In genomic region chr11:79589317-79590075, GRCm38 (mm10) we compare ENCODE assay signal across 10 mouse cellular contexts. TPM values are rescaled to one million over a fixed set of nuclear protein-coding genes. Genes with fewer than 3 reads are reported as not detected.
A peak's percentile ranks its signal among the peaks of the same experiment; 100 is the strongest.
DNase-seq lines count a peak whose midpoint lies in the region; ATAC-seq and TF ChIP-seq lines count a peak whose summit lies in the region.
"Had no signal": no experiment of that assay in that cellular context is flagged by ENCODE, and none has a peak within 500 bp of the region (broad histone marks: within the 10 kb centered on the region; RNA-seq: fewer than 3 reads in every experiment).

No protein-coding gene starts in this region.

- H3K27ac ChIP-seq in ES-E14 (ENCODE audit: insufficient read depth, low read depth, low read length, poor library complexity, severe bottlenecking): no peak overlapping the region
- no peak overlapping the region for H3K27ac ChIP-seq in bone marrow macrophage, adult 2 months (ENCODE audit: insufficient read depth, low read depth, low read length)
- H3K27ac ChIP-seq in kidney, embryonic 16.5 days (ENCODE audit: low read length): no peak overlapping the region
- H3K27ac ChIP-seq: stomach, embryonic 15.5 days had no signal

- peaks cover 0 to 4% of the 10 kb centered on the region in 2 experiments; a peak in 1 of 4 replicates for H3K4me1 ChIP-seq in ES-E14 (ENCODE audit: control insufficient read depth in 2 of 2, insufficient read depth in 2 of 2, low read length in 2 of 2, poor library complexity in 1 of 2)
- no peaks in the 10 kb centered on the region for H3K4me1 ChIP-seq in bone marrow macrophage, adult 2 months (ENCODE audit: control insufficient read depth, insufficient read depth, low read length)
- peaks cover 11% of the 10 kb centered on the region for H3K4me1 ChIP-seq in kidney, embryonic 16.5 days (ENCODE audit: insufficient read depth, low read length)

- no peaks in the 10 kb centered on the region for H3K36me3 ChIP-seq in ES-E14 (ENCODE audit: control insufficient read depth, insufficient read depth, low read length, poor library complexity, severe bottlenecking)
- no peaks in the 10 kb centered on the region for H3K36me3 ChIP-seq in kidney, embryonic 16.5 days (ENCODE audit: insufficient read depth, low read length)
- H3K36me3 ChIP-seq: stomach, embryonic 15.5 days had no signal

- no peak overlapping the region for H3K9ac ChIP-seq in ES-E14 (ENCODE audit: insufficient read depth, low read depth, low read length, poor library complexity, severe bottlenecking)
- no peak overlapping the region for H3K9ac ChIP-seq in kidney, embryonic 16.5 days (replicated peaks; ENCODE audit: low read length)
- H3K9ac ChIP-seq: stomach, embryonic 15.5 days had no signal

- in situ Hi-C loops in ES-E14 (cut with MboI; ENCODE audit: low sequenced_read_pairs in 2 of 2, unreplicated experiment in 2 of 2): loop anchor here (10.0 to 25.0 kb wide), 2 partner anchors 95 to 323 kb away; no protein-coding TSS in a partner anchor

- H3K27me3 ChIP-seq in kidney, embryonic 16.5 days (ENCODE audit: insufficient read depth, low read length): peaks cover 45% of the 10 kb centered on the region

- no peak overlapping the region for H3K4me3 ChIP-seq in ES-E14 (ENCODE audit: insufficient read depth in 1 of 2, low read depth in 1 of 2, low read length in 2 of 2, poor library complexity in 1 of 2, severe bottlenecking in 1 of 2)
- no peak overlapping the region for H3K4me3 ChIP-seq in bone marrow macrophage, adult 2 months (ENCODE audit: insufficient read depth, low read length)
- H3K4me3 ChIP-seq in kidney, embryonic 16.5 days (ENCODE audit: low read length): no peak overlapping the region
- H3K4me3 ChIP-seq: megakaryocyte, embryonic 14.5 days; stomach, embryonic 15.5 days had no signal

- no peak overlapping the region for H3K4me2 ChIP-seq in kidney, embryonic 16.5 days (replicated peaks; ENCODE audit: low read depth, low read length)

- TF ChIP-seq CTCF in bone marrow macrophage, adult 2 months (IDR thresholded peaks at IDR 0.05; ENCODE audit: low read depth, low read length): 0 out of 2 replicates have a peak, but pooled peaks have one; percentile 0

- 59% methylated on average over 14 of the region's 14 CpGs for WGBS in kidney, embryonic 16.5 days

- H3K9me3 ChIP-seq in ES-E14 (ENCODE audit: control insufficient read depth, insufficient read depth, low read depth, low read length): no peaks in the 10 kb centered on the region
- H3K9me3 ChIP-seq in kidney, embryonic 16.5 days (ENCODE audit: low read length): no peaks in the 10 kb centered on the region
- H3K9me3 ChIP-seq: megakaryocyte, embryonic 14.5 days; stomach, embryonic 15.5 days had no signal

- peak; percentile 46 for DNase-seq in layer of hippocampus, adult 9-11 months
- no peak for DNase-seq in layer of hippocampus, postnatal 36 days
- peak; percentile 54 for DNase-seq in ES-E14 (ENCODE audit: low read depth, low spot score)
- no peak for DNase-seq in yolk sac, embryonic 10.5 days (ENCODE audit: low spot score)
- DNase-seq: kidney, adult 18-20 months had no signal

- peak; percentile 55; the same call in 1 of the 2 replicates for ATAC-seq in megakaryocyte progenitor cell, adult 5-6 weeks (replicated peaks; ENCODE audit: poor library complexity)
- no peak for ATAC-seq in kidney, embryonic 16.5 days (ENCODE audit: low FRiP score, low TSS enrichment)

- TF ChIP-seq POLR2A in bone marrow macrophage, adult 2 months (IDR thresholded peaks at IDR 0.05; ENCODE audit: borderline replicate concordance, low read depth, low read length): no peak

TF ChIP-seq in ES-E14, 5 proteins besides CTCF, POLR2A, EP300 and RAD21:
- 0 out of 2 replicates have a peak, but pooled peaks have one; percentile 14 for TF ChIP-seq ZC3H11A (IDR thresholded peaks at IDR 0.05; ENCODE audit: borderline replicate concordance, low read depth, low read length)
- TF ChIP-seq MAFK (IDR thresholded peaks at IDR 0.05; ENCODE audit: insufficient read depth, low read depth, low read length): no peak

RNA-seq across cellular contexts. Expression of gene Rab11fip4, which starts 1.5 kb away (rescaled TPM):
- 100 to 1,000 TPM; 169 to 172 TPM for total RNA-seq in layer of hippocampus, postnatal 36 days (2021)
- total RNA-seq in ES-E14 (2012; rRNA removed): 13.6 TPM in 2 replicates
- polyA plus RNA-seq in bone marrow macrophage, adult 2 months (2012; ENCODE audit: insufficient read depth, insufficient read length, missing spikeins): 0.11 and 0.32 TPM in 2 replicates
- 0.85 and 2.0 TPM in 2 replicates for total RNA-seq in megakaryocyte progenitor cell, adult 5-6 weeks (2015)
- total RNA-seq in megakaryocyte progenitor cell, adult 5-6 weeks (2017): 3.2 and 3.7 TPM in 2 replicates
- polyA plus RNA-seq in kidney, embryonic 16.5 days (2015; fragmentation: Nextera tagmentation; extraction: Ambion mirVana): 11.0 and 11.4 TPM in 2 replicates

RNA-seq across cellular contexts. Expression of gene Evi2a, which starts 59.1 kb away (rescaled TPM):
- total RNA-seq in layer of hippocampus, postnatal 36 days (2021): 10 to 100 TPM; 21.6 to 22.8 TPM
- total RNA-seq in ES-E14 (2012; rRNA removed): 0.32 and 1.0 TPM in 2 replicates
- 423 and 440 TPM in 2 replicates for polyA plus RNA-seq in bone marrow macrophage, adult 2 months (2012; ENCODE audit: insufficient read depth, insufficient read length, missing spikeins)
- total RNA-seq in megakaryocyte progenitor cell, adult 5-6 weeks (2015): 19.5 and 20.0 TPM in 2 replicates
- 17.5 and 24.0 TPM in 2 replicates for total RNA-seq in megakaryocyte progenitor cell, adult 5-6 weeks (2017)
- polyA plus RNA-seq in kidney, embryonic 16.5 days (2015; fragmentation: Nextera tagmentation; extraction: Ambion mirVana): 2.3 and 4.0 TPM in 2 replicates

RNA-seq across cellular contexts. Expression of gene Evi2, which starts 59.1 kb away (rescaled TPM):
- under 1 TPM in 1 of 2 experiments, not detected in 1; 0.23 TPM for total RNA-seq in layer of hippocampus, postnatal 36 days (2021)
- 0.13 and 0.16 TPM in 2 replicates for total RNA-seq in ES-E14 (2012; rRNA removed)
- 30.8 and 33.9 TPM in 2 replicates for polyA plus RNA-seq in bone marrow macrophage, adult 2 months (2012; ENCODE audit: insufficient read depth, insufficient read length, missing spikeins)
- 30.6 and 31.5 TPM in 2 replicates for total RNA-seq in megakaryocyte progenitor cell, adult 5-6 weeks (2015)
- total RNA-seq in megakaryocyte progenitor cell, adult 5-6 weeks (2017): 3.9 and 5.5 TPM in 2 replicates
- 0.51 and 0.56 TPM in 2 replicates for polyA plus RNA-seq in kidney, embryonic 16.5 days (2015; fragmentation: Nextera tagmentation; extraction: Ambion mirVana)

Comparison
In these comparisons a context has a peak if more than half of its experiments do, and no peak if none do; other contexts are left out.
1. DNase-seq: peak in layer of hippocampus, adult 9-11 months (single experiment) and ES-E14 (single experiment); none in layer of hippocampus, postnatal 36 days (0 of 2) and yolk sac, embryonic 10.5 days (single experiment).
2. RNA of gene Rab11fip4, which starts 1.5 kb away (total RNA-seq): 169 to 172 TPM in layer of hippocampus, postnatal 36 days; 13.6 TPM in ES-E14 and 0.85 to 3.7 TPM in megakaryocyte progenitor cell, adult 5-6 weeks; every median in the first group is over 10 times any median in the second.